Mouse (Mus musculus) forebrain, postnatal 0 days (tissue): ENCODE measurements around the gene Tnnt3. TPM values are rescaled to one million over a fixed set of nuclear protein-coding genes. Genes with fewer than 3 reads are reported as not detected.
A peak's percentile ranks its signal among the peaks of the same experiment; 100 is the strongest.

Source experiments
- ATAC-seq: fragments of 200-750 bp; cut with Nextera tagmentation; 2 replicates; pipeline ENCODE4 v1.8.0; 2017; ENCODE audit warnings: mild to moderate bottlenecking, moderate library complexity
- DNase-seq: peaks from one replicate; pipeline ENCODE4 v3.0.0-alpha.2; 2015
- H3K27ac ChIP-seq: fragments of 300-500 bp; sonication (generic); 2 replicates; pipeline ENCODE4 v1.5.1; 2014; ENCODE audit warnings: low read depth, mild to moderate bottlenecking, antibody characterized with exemption, low read length, moderate library complexity, mixed read lengths
- H3K27me3 ChIP-seq: fragments of 300-500 bp; sonication (generic); 2 replicates; pipeline ENCODE4 v1.6.1; 2014; ENCODE audit warnings: mild to moderate bottlenecking, low read length, mixed read lengths; ENCODE audit not compliant: insufficient read depth
- H3K36me3 ChIP-seq: fragments of 300-500 bp; sonication (generic); 2 replicates; pipeline ENCODE4 v1.6.1; 2014; ENCODE audit warnings: mild to moderate bottlenecking, moderate library complexity; ENCODE audit not compliant: insufficient read depth
- H3K4me1 ChIP-seq: fragments of 300-500 bp; sonication (generic); 2 replicates; pipeline ENCODE4 v1.6.1; 2014; ENCODE audit warnings: antibody characterized with exemption; ENCODE audit not compliant: insufficient read depth
- H3K4me2 ChIP-seq: fragments of 300-500 bp; sonication (generic); 2 replicates; pipeline ENCODE4 v1.6.1; 2014; ENCODE audit warnings: low read depth, mild to moderate bottlenecking, moderate library complexity
- H3K4me3 ChIP-seq: fragments of 300-500 bp; sonication (generic); 2 replicates; pipeline ENCODE4 v1.5.1; 2014; ENCODE audit warnings: low read depth, low read length, mixed read lengths
- H3K9ac ChIP-seq: fragments of 300-500 bp; sonication (generic); 2 replicates; pipeline ENCODE4 v1.6.1; 2014; ENCODE audit warnings: mild to moderate bottlenecking
- H3K9me3 ChIP-seq: fragments of 300-500 bp; sonication (generic); 2 replicates; pipeline ENCODE4 v1.6.1; 2016; ENCODE audit warnings: low read length
- CTCF ChIP-seq: sonication (generic); IDR thresholded peaks from 2 replicates; pipeline ENCODE4 v1.5.1; 2016; ENCODE audit warnings: antibody characterized with exemption, control low read depth, low read depth
- WGBS: fragments of 180-500 bp; shearing (Covaris S2); extraction: QIAGEN DNeasy Blood & Tissue Kit; methylation state at CpG from one replicate; pipeline ENCODE4 v1.1.7; 2014; 5-methylcytosine and 5-hydroxymethylcytosine counted together
- polyA plus RNA-seq: library from polyadenylated mRNA; unstranded; fragments of >200 nt; fragmentation: Nextera tagmentation; extraction: Ambion mirVana; gene quantifications from 2 replicates; pipeline ENCODE4 v1.2.1, GENCODE M21; 2015
- total RNA-seq: library from RNA; depleted of rRNA; stranded (reverse); fragments of >200 nt; gene quantifications from 2 replicates; pipeline ENCODE4 v1.2.3, GENCODE M21; 2014

Gene Tnnt3
- total and polyA plus RNA-seq, 2 experiments from 2014 or later, result 1.4 to 1.6 TPM

DNA sequence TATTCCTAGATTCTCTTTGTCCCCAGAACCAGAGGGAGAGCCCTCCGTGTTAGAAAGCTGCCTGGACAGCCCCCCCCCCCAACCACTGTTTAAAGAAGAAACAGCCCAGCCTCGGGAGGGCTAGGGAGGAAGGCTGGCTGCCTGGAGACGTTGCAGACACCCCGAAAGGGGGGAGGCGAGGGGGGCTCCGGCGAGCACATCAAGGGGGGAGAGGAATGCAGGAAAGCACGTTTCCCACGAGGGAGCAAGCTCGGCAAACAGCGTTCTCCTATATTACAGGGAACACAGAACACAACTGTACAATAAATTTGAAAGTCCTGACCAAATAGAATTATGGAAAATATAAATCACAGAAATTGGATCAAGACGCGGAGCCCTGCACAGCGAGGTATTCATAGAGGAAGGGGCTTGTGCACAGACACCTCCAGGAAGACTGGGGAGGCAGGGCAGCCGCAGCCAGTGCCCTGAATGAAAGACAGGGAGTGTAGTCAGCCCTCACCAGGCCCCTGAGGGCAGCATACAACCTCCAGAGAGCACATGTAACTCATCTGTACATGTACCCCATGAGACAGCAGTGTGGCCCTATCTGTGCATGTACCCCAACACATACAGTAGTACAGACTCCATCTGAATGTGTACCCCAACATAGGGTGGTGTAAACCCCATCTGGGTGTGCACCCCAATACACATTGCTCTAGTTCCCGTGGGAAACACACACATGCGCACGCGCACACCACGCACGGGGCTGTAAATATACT, 17.8 kb downstream of the Tnnt3 start:
- Histone ChIP-seq H3K27me3 (no peaks in the 10 kb centered on the region), H3K4me2 (0 out of 2 replicates have a peak overlapping the region, but pooled peaks have one; percentile 15), H3K9ac (peak overlapping the region; percentile 31; the same call in 1 of the 2 replicates), H3K4me3 (no peak overlapping the region), H3K4me1 (no peaks in the 10 kb centered on the region), H3K9me3 (no peaks in the 10 kb centered on the region), H3K36me3 (no peaks in the 10 kb centered on the region), H3K27ac (no peak overlapping the region)
- ATAC-seq (peak; percentile 45; the same call in 1 of the 2 replicates), DNase-seq (no peak)
- WGBS, result 51% methylated on average over 21 of the region's 21 CpGs
- no peak for TF ChIP-seq CTCF

GRCm38 (mm10) chr7:142517531-142517930, 18.9 kb downstream of the Tnnt3 start:
- TF ChIP-seq CTCF, result no peak
- Histone ChIP-seq H3K4me3 (no peak overlapping the region), H3K27me3 (no peaks in the 10 kb centered on the region), H3K9me3 (no peaks in the 10 kb centered on the region), H3K4me2 (no peak overlapping the region), H3K9ac (no peak overlapping the region), H3K27ac (no peak overlapping the region), H3K36me3 (no peaks in the 10 kb centered on the region), H3K4me1 (no peaks in the 10 kb centered on the region)
- no peak for ATAC-seq
- DNase-seq, result no peak
- WGBS, result 85% methylated on average over 3 of the region's 3 CpGs

- ATAC-seq, result no peak
- no peak for TF ChIP-seq CTCF
Measured at GRCm38 (mm10) chr7:142520331-142520730, 21.7 kb downstream of the Tnnt3 start.

GRCm38 (mm10) chr7:142522352-142522751, 23.7 kb downstream of the Tnnt3 start:
- H3K4me2 ChIP-seq, result no peak overlapping the region
- peak; percentile 39 for TF ChIP-seq CTCF
- 25% methylated on average over 4 of the region's 4 CpGs for WGBS
- no peak overlapping the region for H3K4me3 ChIP-seq
- no peak overlapping the region for H3K27ac ChIP-seq
- H3K9me3 ChIP-seq, result no peaks in the 10 kb centered on the region
- H3K27me3 ChIP-seq, result no peaks in the 10 kb centered on the region
- H3K9ac ChIP-seq, result no peak overlapping the region
- ATAC-seq (no peak), DNase-seq (no peak)
- H3K4me1 ChIP-seq, result no peaks in the 10 kb centered on the region
- H3K36me3 ChIP-seq, result no peaks in the 10 kb centered on the region

More at GRCm38 (mm10) chr7:142520331-142520730, 21.7 kb downstream of the Tnnt3 start:
- DNase-seq, result no peak
- H3K9me3 ChIP-seq, result no peaks in the 10 kb centered on the region
- no peak overlapping the region for H3K9ac ChIP-seq
- no peak overlapping the region for H3K4me2 ChIP-seq
- no peak overlapping the region for H3K4me3 ChIP-seq
- WGBS, result 93% methylated on average over 4 of the region's 4 CpGs
- no peaks in the 10 kb centered on the region for H3K27me3 ChIP-seq
- H3K36me3 ChIP-seq, result no peaks in the 10 kb centered on the region
- no peak overlapping the region for H3K27ac ChIP-seq
- H3K4me1 ChIP-seq, result no peaks in the 10 kb centered on the region

GRCm38 (mm10) chr7:142523200-142523990, 24.8 kb downstream of the Tnnt3 start:
- TF ChIP-seq CTCF, result no peak
- WGBS, result 63% methylated on average over 17 of the region's 17 CpGs
- ATAC-seq, result no peak

GRCm38 (mm10) chr7:142525342-142526178, 26.9 kb downstream of the Tnnt3 start:
- no peaks in the 10 kb centered on the region for H3K27me3 ChIP-seq
- no peaks in the 10 kb centered on the region for H3K36me3 ChIP-seq
- no peak for DNase-seq
- no peak overlapping the region for H3K4me2 ChIP-seq
- no peak for TF ChIP-seq CTCF
- no peaks in the 10 kb centered on the region for H3K9me3 ChIP-seq
- 28% methylated on average over 13 of the region's 13 CpGs for WGBS
- H3K27ac ChIP-seq, result no peak overlapping the region
- ATAC-seq, result no peak
- H3K4me3 ChIP-seq, result no peak overlapping the region
- no peak overlapping the region for H3K9ac ChIP-seq
- no peaks in the 10 kb centered on the region for H3K4me1 ChIP-seq

More at GRCm38 (mm10) chr7:142523200-142523990, 24.8 kb downstream of the Tnnt3 start:
- Histone ChIP-seq H3K9me3 (no peaks in the 10 kb centered on the region), H3K4me2 (no peak overlapping the region), H3K27ac (no peak overlapping the region), H3K4me3 (no peak overlapping the region), H3K4me1 (no peaks in the 10 kb centered on the region), H3K9ac (no peak overlapping the region), H3K27me3 (no peaks in the 10 kb centered on the region), H3K36me3 (no peaks in the 10 kb centered on the region)
- DNase-seq, result no peak
